Mouse (Mus musculus) heart, postnatal 25 days (tissue): Measurements from ENCODE around the gene Cmklr1. TPM values are rescaled to one million over a fixed set of nuclear protein-coding genes. Genes with fewer than 3 reads are reported as not detected.

Experiments used
- DNase-seq: peaks from one replicate; pipeline ENCODE4 v3.0.0; 2022; ENCODE audit warnings: low spot score
- intact Hi-C: fragments of 180-260 bp; cut with DNase I; formaldehyde crosslinking; loops from one replicate; pipeline ENCODE4 v1.15.1; 2025
- total RNA-seq, 2 experiments: library from RNA; stranded (reverse); gene quantifications; 2 replicates each; pipeline ENCODE4 v1.2.3; 2021

Cmklr1 gene
- total RNA-seq, 2 experiments from 2014 or later: 23.6 to 29.9 TPM

- intact Hi-C loops: no loop called here
- peak; percentile 82 for DNase-seq
Measured at GRCm38 (mm10) chr5:113660872-113661271, 10.6 kb upstream of the Cmklr1 start.

GRCm38 (mm10) chr5:113654821-113655220, 4.6 kb upstream of the Cmklr1 start:
- intact Hi-C loops: loop anchor here (5.0 kb wide), 1 partner anchor 47 kb away; no protein-coding TSS in a partner anchor
- no peak for DNase-seq

- no peak for DNase-seq
Measured at GRCm38 (mm10) chr5:113654206-113654605, 4.0 kb upstream of the Cmklr1 start.

GRCm38 (mm10) chr5:113652215-113652614, 2.0 kb upstream of the Cmklr1 start:
- intact Hi-C loops: loop anchor here (5.0 kb wide), 1 partner anchor 50 kb away; no protein-coding TSS in a partner anchor
- no peak for DNase-seq

More at GRCm38 (mm10) chr5:113654206-113654605, 4.0 kb upstream of the Cmklr1 start:
- intact Hi-C loops: loop anchor here (5.0 kb wide), 1 partner anchor 48 kb away; no protein-coding TSS in a partner anchor

GRCm38 (mm10) chr5:113648647-113649211, 1.5 kb downstream of the Cmklr1 start:
- DNase-seq: no peak
- intact Hi-C loops: loop anchor here (5.0 kb wide), 1 partner anchor 36 kb away; no protein-coding TSS in a partner anchor

- intact Hi-C loops: loop anchor here (5.0 kb wide), 1 partner anchor 35 kb away; no protein-coding TSS in a partner anchor
- no peak for DNase-seq
Measured at GRCm38 (mm10) chr5:113647141-113647540, 3.1 kb downstream of the Cmklr1 start.

- peak; percentile 46 for DNase-seq
- intact Hi-C loops: no loop called here
Measured at GRCm38 (mm10) chr5:113644520-113644919, 5.7 kb downstream of the Cmklr1 start.

- intact Hi-C loops: no loop called here
Measured at GRCm38 (mm10) chr5:113643107-113643848, 6.9 kb downstream of the Cmklr1 start.

GRCm38 (mm10) chr5:113641066-113641465, 9.2 kb downstream of the Cmklr1 start:
- intact Hi-C loops: no loop called here
- no peak for DNase-seq

More at GRCm38 (mm10) chr5:113643107-113643848, 6.9 kb downstream of the Cmklr1 start:
- DNase-seq: no peak

GRCm38 (mm10) chr5:113639126-113639525, 11.1 kb downstream of the Cmklr1 start:
- DNase-seq: no peak
- intact Hi-C loops: no loop called here

GRCm38 (mm10) chr5:113638055-113638454, 12.2 kb downstream of the Cmklr1 start:
- intact Hi-C loops: no loop called here

GRCm38 (mm10) chr5:113637631-113638030, 12.6 kb downstream of the Cmklr1 start:
- no peak for DNase-seq
- intact Hi-C loops: no loop called here

More at GRCm38 (mm10) chr5:113638055-113638454, 12.2 kb downstream of the Cmklr1 start:
- DNase-seq: no peak

GRCm38 (mm10) chr5:113635861-113636565, 14.2 kb downstream of the Cmklr1 start:
- DNase-seq: no peak
- intact Hi-C loops: no loop called here

GRCm38 (mm10) chr5:113634887-113635610, 15.2 kb downstream of the Cmklr1 start:
- intact Hi-C loops: no loop called here
- DNase-seq: no peak

- peak; percentile 82 for DNase-seq
- intact Hi-C loops: no loop called here
Measured at GRCm38 (mm10) chr5:113634024-113634651, 16.1 kb downstream of the Cmklr1 start.

GRCm38 (mm10) chr5:113633037-113633714, 17.1 kb downstream of the Cmklr1 start:
- intact Hi-C loops: no loop called here
- peak; percentile 42 for DNase-seq

GRCm38 (mm10) chr5:113630116-113630515, 20.1 kb downstream of the Cmklr1 start:
- intact Hi-C loops: no loop called here
- DNase-seq: no peak

GRCm38 (mm10) chr5:113629248-113629647, 21.0 kb downstream of the Cmklr1 start:
- DNase-seq: no peak
- intact Hi-C loops: no loop called here
